Mouse (Mus musculus) layer of hippocampus, adult 2 months (tissue): ENCODE data around the gene Eif3l. TPM values are rescaled to one million over a fixed set of nuclear protein-coding genes. Genes with fewer than 3 reads are reported as not detected.

ENCODE experiments used
- DNase-seq, 2 experiments: peaks; one replicate each; pipeline ENCODE4 v3.0.0; 2022; ENCODE audit warnings: low spot score in 2 of 2
- H3K27ac ChIP-seq: fragments of 200-600 bp; 2 replicates; pipeline ENCODE4 v1.8.1; 2022
- H3K4me3 ChIP-seq: fragments of 200-600 bp; 2 replicates; pipeline ENCODE4 v1.8.1; 2022; ENCODE audit warnings: mild to moderate bottlenecking
- CTCF ChIP-seq: fragments of 200-600 bp; conservative IDR thresholded peaks from 2 replicates; pipeline ENCODE4 v1.8.1; 2022; ENCODE audit warnings: antibody characterized with exemption, mild to moderate bottlenecking, moderate library complexity
- total RNA-seq, 2 experiments: library from RNA; stranded (reverse); gene quantifications; 2 replicates each; pipeline ENCODE4 v1.2.3; 2021

Gene Eif3l
- total RNA-seq, 2 experiments from 2014 or later: 68.9 to 69.5 TPM

- no peak for TF ChIP-seq CTCF
- DNase-seq: no peak
- H3K27ac ChIP-seq: no peak overlapping the region
- no peak overlapping the region for H3K4me3 ChIP-seq
Measured at GRCm38 (mm10) chr15:79056601-79057000, 18.4 kb upstream of the Eif3l start.

- H3K27ac ChIP-seq: no peak overlapping the region
- no peak for TF ChIP-seq CTCF
- no peak for DNase-seq
- H3K4me3 ChIP-seq: no peak overlapping the region
Measured at GRCm38 (mm10) chr15:79057850-79058249, 17.1 kb upstream of the Eif3l start.

DNA sequence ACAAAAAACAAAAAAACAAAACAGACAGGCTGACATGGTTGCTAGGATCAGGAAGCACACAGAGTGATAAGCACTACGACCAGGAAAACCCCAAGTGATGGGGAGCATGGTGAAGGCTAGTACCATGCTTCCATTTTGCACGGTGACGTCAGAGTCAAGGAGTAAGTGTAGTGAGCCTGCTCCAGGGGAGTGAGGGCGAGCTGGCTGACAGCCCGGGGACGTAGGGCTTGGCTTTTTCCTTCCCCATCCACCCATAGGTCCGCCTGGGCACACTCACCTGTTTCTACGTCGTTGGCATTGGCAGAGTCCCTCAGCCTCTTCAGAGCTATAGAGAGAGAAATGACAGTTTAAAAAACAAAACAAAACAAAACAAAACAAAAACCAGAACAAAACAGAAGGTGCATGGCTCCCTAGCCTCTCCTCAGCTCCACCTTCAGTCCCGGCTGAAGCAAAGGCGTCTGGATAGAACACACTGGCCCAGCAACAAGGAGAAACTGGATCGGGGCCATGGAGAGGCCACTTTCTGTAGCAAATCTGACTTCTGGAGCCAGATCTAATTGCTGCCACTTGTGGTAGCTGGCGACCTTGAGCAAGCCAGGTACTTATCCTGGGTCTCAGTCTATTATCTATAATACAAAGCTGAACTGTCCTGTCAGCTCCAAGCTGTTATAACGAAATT, 14.0 kb upstream of the Eif3l start:
- no peak for DNase-seq
- H3K4me3 ChIP-seq: no peak overlapping the region

DNA sequence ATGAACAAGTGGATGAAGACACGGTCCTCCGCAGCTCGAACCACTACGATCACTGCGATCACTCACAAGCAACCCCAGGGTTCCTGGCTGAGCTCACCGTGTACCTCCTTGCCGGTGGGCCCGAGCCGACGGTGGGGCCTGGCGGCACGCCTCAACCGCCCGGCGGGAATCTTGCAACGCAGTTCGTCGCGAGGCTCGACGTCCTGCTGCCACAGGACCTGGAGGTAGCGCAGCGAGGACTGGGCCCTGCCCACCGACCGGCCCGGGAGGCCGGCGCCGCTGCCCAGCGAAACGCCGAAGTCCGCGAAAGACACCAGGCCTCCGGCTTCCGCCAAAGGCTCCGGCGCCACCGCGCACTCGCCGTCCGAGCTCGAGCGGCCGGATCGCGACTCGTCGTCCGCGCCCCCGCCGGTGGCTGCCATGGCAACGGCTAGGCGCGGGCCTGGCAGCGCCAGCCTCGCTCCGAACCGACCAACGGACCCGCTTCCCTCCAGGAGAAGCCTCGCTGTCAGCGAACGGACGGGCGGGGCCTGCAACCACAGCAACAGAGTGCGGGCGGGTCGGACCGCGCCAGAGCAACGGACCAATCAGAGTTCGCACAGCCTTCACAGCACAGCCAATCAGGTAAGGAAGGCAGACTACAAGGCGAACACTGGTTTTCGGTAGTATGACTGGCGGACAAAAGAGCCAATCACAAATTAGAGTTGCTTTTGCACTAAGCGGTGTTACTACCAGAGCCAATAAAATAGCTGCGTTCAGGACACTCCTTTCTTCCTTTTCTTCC, 12.4 kb upstream of the Eif3l start, which contains the start of gene Ankrd54:
Gene Ankrd54, minus strand, starts transcription at position 518 of the 784 bp plus-strand sequence.
- H3K4me3 ChIP-seq: peak within 1 kb of the TSS; percentile 96
- peak; percentile 96 to 100 for DNase-seq
- TF ChIP-seq CTCF: no peak
- peak within 1 kb of the TSS; percentile 78 for H3K27ac ChIP-seq

More for the DNA sequence above, 14.0 kb upstream of the Eif3l start:
- no peak overlapping the region for H3K27ac ChIP-seq
- TF ChIP-seq CTCF: no peak

DNA sequence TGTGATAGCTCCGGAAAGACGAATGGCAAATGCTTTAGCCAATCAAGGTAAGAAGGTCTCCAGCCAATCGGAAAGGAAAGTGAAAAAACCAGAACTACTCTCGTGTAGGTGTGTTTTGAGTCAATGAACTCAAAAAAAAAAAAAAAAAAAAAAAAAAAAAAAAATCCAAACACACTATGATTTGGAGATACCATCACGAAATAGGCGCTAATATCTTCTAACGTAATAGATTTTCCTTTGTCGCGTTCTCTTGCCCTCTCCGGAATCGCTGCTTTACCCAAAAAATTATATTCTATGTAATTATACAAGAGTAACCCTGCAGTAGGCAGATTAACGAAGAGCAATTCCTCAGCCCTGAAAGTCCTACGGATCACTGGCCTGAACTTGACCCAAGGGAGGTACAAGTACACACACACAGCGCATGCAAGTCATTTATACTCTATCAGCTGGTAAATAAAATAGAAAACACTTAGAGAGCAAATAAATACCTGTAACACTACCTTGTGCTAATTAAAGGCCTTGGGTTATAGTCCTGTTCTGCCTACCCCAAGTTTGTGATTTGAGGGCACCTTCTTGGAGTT, 11.7 kb upstream of the Eif3l start:
- Histone ChIP-seq H3K4me3 (peak overlapping the region; percentile 46), H3K27ac (peak overlapping the region; percentile 49; the same call in 1 of the 2 replicates)

DNA sequence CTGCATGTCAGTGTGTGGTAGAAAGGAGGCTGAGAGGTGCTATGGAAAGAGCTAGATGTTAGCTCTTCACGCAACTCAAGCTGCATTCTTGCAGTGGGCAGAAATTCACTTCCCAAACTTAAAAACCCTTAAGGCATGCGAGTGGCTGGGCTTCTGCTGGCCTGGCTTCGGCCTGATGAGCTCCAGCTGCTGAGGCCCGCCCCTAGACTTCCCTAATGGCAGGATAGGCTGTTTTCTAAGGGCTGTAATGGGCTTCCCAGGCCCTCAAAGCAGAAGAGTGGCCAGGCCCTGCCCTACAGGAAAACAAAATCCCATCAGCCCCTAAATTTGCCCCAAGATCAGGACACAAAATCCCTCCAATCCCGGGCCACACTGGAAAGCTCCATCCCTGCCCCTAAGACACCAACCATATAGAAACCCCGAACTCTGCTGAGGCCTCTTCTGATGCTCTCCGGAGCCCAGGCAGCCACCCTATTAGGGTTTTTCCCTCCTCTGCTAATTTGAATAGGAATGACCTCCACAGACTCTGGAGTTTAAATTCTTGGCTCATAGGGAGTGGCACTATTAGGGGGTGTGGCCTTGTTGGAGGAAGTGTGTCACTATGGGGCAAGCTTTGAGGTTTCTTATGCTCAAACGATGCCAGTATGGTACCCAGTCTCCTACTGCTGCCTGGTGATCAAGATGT, 9.8 kb upstream of the Eif3l start:
- no peak for TF ChIP-seq CTCF
- no peak overlapping the region for H3K4me3 ChIP-seq
- DNase-seq: no peak
- H3K27ac ChIP-seq: no peak overlapping the region

More for the DNA sequence above, 11.7 kb upstream of the Eif3l start:
- TF ChIP-seq CTCF: no peak
- no peak for DNase-seq

DNA sequence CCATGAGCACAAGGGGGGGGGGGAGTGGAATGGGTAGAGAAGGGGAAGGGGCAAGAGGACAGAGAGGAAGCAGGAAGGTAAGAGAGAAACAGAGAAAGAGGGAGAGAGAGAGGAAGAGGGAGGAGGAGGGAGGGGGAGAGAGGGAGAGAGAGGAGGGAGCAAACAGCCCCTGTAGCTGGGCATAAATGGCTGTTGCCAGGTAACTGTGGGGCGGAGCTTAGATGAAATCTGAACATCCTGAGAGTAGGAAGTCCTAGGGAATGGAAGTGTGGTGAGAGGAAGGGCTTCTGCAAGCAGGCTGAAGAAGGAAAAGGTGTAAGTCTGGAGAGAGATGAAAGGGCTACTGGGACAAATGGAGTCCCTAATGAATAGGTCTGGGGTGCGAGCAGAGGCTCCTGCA, 8.7 kb upstream of the Eif3l start:
- H3K27ac ChIP-seq: no peak overlapping the region
- TF ChIP-seq CTCF: no peak
- no peak overlapping the region for H3K4me3 ChIP-seq
- DNase-seq: peak in 1 of 2 experiments; percentile 26

DNA sequence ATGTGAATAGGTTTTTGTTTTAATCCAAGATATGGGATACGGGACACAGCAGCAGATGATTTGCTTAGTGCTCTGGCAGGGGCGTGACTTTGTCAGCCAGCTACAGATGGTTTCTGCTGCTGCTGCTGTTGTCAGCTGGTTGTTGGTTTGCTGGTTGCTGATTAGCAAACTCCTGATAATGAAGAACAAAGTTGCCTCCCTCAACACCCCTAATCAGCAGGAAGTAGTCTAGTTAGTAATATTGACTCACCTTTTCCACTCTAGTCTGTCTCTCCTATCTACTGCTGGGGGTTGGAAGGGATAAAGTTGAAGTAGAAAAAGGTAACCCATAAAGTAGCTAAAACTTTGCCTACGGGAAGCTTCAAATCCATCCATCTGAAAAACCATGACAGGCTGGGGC, 7.3 kb upstream of the Eif3l start:
- Histone ChIP-seq H3K4me3 (no peak overlapping the region), H3K27ac (no peak overlapping the region)
- no peak for DNase-seq
- TF ChIP-seq CTCF: no peak

DNA sequence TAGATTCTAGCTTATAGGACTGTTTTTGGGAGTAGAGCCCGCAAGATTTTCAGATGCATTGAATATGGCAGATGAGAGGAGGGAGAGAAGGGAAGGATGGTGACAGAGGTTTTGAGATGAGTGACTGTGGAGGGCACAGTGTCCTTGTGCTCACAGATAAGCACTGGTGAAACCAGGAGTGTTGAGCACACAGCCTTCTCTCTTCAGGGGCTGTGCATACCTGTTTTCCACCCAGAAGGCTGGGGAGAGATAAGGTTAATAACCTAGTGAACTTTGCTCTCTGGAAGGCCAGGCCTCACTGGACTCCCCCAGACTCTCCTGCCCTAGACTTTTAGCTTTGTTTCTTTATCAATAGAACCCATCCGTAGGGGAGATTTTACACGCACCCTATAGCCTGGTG, 6.6 kb upstream of the Eif3l start:
- Histone ChIP-seq H3K27ac (no peak overlapping the region), H3K4me3 (no peak overlapping the region)
- DNase-seq: no peak
- TF ChIP-seq CTCF: no peak

- no peak overlapping the region for H3K4me3 ChIP-seq
- peak; percentile 93 for TF ChIP-seq CTCF
- peak; percentile 36 to 44 for DNase-seq
- no peak overlapping the region for H3K27ac ChIP-seq
Measured at GRCm38 (mm10) chr15:79071117-79072039, 3.6 kb upstream of the Eif3l start.

GRCm38 (mm10) chr15:79073752-79074151, 1.2 kb upstream of the Eif3l start:
- TF ChIP-seq CTCF: no peak
- Histone ChIP-seq H3K4me3 (no peak overlapping the region), H3K27ac (no peak overlapping the region)
- DNase-seq: no peak

- no peak for TF ChIP-seq CTCF
- Histone ChIP-seq H3K27ac (peak overlapping the region; percentile 91), H3K4me3 (peak overlapping the region; percentile 86)
- no peak for DNase-seq
Measured at GRCm38 (mm10) chr15:79074446-79074845, 533 bp upstream of the Eif3l start.
